Mouse (Mus musculus) myocyte (in vitro differentiated cells): ENCODE results near the gene Copg2. TPM values are rescaled to one million over a fixed set of nuclear protein-coding genes. Genes with fewer than 3 reads are reported as not detected.

Source experiments
- H3K27me3 ChIP-seq: one replicate; pipeline ENCODE4 v1.6.1; 2011; ENCODE audit not compliant: control insufficient read depth, insufficient read depth, insufficient read length
- H3K36me3 ChIP-seq: one replicate; pipeline ENCODE4 v1.6.1; 2011; ENCODE audit not compliant: control insufficient read depth, insufficient read depth
- H3K4me2 ChIP-seq: one replicate; pipeline ENCODE4 v1.6.1; 2011; ENCODE audit warnings: low read depth, control low read depth
- H3K4me3 ChIP-seq: one replicate; pipeline ENCODE4 v1.5.1; 2011; ENCODE audit warnings: mild to moderate bottlenecking, control low read depth, moderate library complexity
- H3K79me2 ChIP-seq: one replicate; pipeline ENCODE4 v1.6.1; 2011; ENCODE audit not compliant: control insufficient read depth, insufficient read depth
- H3ac ChIP-seq: one replicate; pipeline ENCODE4 v1.6.1; 2011; ENCODE audit not compliant: control insufficient read depth, insufficient read length
- CEBPB ChIP-seq: IDR thresholded peaks from 2 replicates; pipeline ENCODE4 v1.6.1; 2011; ENCODE audit warnings: mild to moderate bottlenecking, moderate library complexity; ENCODE audit not compliant: poor library complexity, insufficient read depth, severe bottlenecking
- E2F4 ChIP-seq: IDR thresholded peaks from one replicate; pipeline ENCODE4 v1.6.1; 2011; ENCODE audit warnings: mild to moderate bottlenecking, control low read depth, moderate library complexity; ENCODE audit not compliant: insufficient read depth
- MAX ChIP-seq: IDR thresholded peaks from one replicate; pipeline ENCODE4 v1.6.1; 2011; ENCODE audit warnings: low read depth, mild to moderate bottlenecking, control low read depth
- MYOD1 ChIP-seq, 3 experiments: IDR thresholded peaks; one replicate each; pipeline ENCODE4 v1.6.1; 2011; ENCODE audit warnings: control low read depth in 2 of 3, low read depth in 2 of 3, mild to moderate bottlenecking in 2 of 3, moderate library complexity in 1 of 3; ENCODE audit not compliant: insufficient read length in 2 of 3, control insufficient read depth in 1 of 3
- MYOG ChIP-seq, 3 experiments: IDR thresholded peaks; one replicate each; pipeline ENCODE4 v1.6.1; 2011; ENCODE audit warnings: control low read depth in 2 of 3, low read depth in 2 of 3, mild to moderate bottlenecking in 2 of 3; ENCODE audit not compliant: insufficient read length in 2 of 3, control insufficient read depth in 1 of 3, insufficient read depth in 1 of 3
- POLR2A ChIP-seq: IDR thresholded peaks from one replicate; pipeline ENCODE4 v1.6.1; 2011; ENCODE audit warnings: low read depth, mild to moderate bottlenecking, control low read depth, moderate library complexity; ENCODE audit not compliant: insufficient read length
- POLR2AphosphoS2 ChIP-seq: IDR thresholded peaks from one replicate; pipeline ENCODE4 v1.6.1; 2011; ENCODE audit warnings: low read depth, control low read depth; ENCODE audit not compliant: insufficient read length
- REST ChIP-seq: IDR thresholded peaks from one replicate; pipeline ENCODE4 v1.6.1; 2011; ENCODE audit warnings: mild to moderate bottlenecking, control low read depth, moderate library complexity; ENCODE audit not compliant: insufficient read depth, insufficient read length
- SRF ChIP-seq: IDR thresholded peaks from one replicate; pipeline ENCODE4 v1.6.1; 2011; ENCODE audit warnings: low read depth; ENCODE audit not compliant: control insufficient read depth, insufficient read length
- TCF12 ChIP-seq: IDR thresholded peaks from one replicate; pipeline ENCODE4 v1.6.1; 2011; ENCODE audit warnings: mild to moderate bottlenecking, control low read depth; ENCODE audit not compliant: poor library complexity, insufficient read depth, severe bottlenecking
- TCF3 ChIP-seq: IDR thresholded peaks from one replicate; pipeline ENCODE4 v1.6.1; 2011; ENCODE audit warnings: low read depth, control low read depth; ENCODE audit not compliant: insufficient read length
- USF1 ChIP-seq: IDR thresholded peaks from one replicate; pipeline ENCODE4 v1.6.1; 2011; ENCODE audit warnings: low read depth, mild to moderate bottlenecking, control low read depth, moderate library complexity
- polyA plus RNA-seq: library from polyadenylated mRNA; unstranded; fragments of >200 nt; fragmentation: generic; extraction: Trizol; gene quantifications from one replicate; pipeline ENCODE4 v1.2.1, GENCODE M21; 2012; ENCODE audit warnings: missing spikeins

The Copg2 gene
- polyA plus RNA-seq, 1 experiment = 26.6 TPM

- Histone ChIP-seq H3K36me3 (no peaks in the 10 kb centered on the region), H3K79me2 (no peaks in the 10 kb centered on the region), H3K27me3 (no peaks in the 10 kb centered on the region), H3K4me3 (no peak overlapping the region), H3ac (no peak overlapping the region), H3K4me2 (no peak overlapping the region)
- TF ChIP-seq MYOD1 (IDR thresholded peaks at IDR 0.05; ENCODE audit: control insufficient read depth in 1 of 3, insufficient read length in 2 of 3, low read depth in 2 of 3) (no peak), POLR2AphosphoS2 (no peak), TCF12 (no peak), MAX (no peak), MYOG (IDR thresholded peaks at IDR 0.05; ENCODE audit: control insufficient read depth in 1 of 3, insufficient read depth in 1 of 3, insufficient read length in 2 of 3, low read depth in 2 of 3) (no peak), CEBPB (no peak)
Observed at GRCm38 (mm10) chr6:30711365-30711763, 185.2 kb downstream of the Copg2 start.

GRCm38 (mm10) chr6:30710371-30711364, 185.9 kb downstream of the Copg2 start:
- H3K79me2 ChIP-seq = no peaks in the 10 kb centered on the region
- H3ac ChIP-seq = no peak overlapping the region
- H3K27me3 ChIP-seq = no peaks in the 10 kb centered on the region
- no peak overlapping the region for H3K4me2 ChIP-seq
- TF ChIP-seq SRF = no peak
- no peak for TF ChIP-seq CEBPB
- TF ChIP-seq POLR2A = no peak
- TF ChIP-seq MYOD1 (IDR thresholded peaks at IDR 0.05; ENCODE audit: control insufficient read depth in 1 of 3, insufficient read length in 2 of 3, low read depth in 2 of 3) = no peak
- no peak for TF ChIP-seq E2F4
- no peak for TF ChIP-seq MAX
- TF ChIP-seq TCF3 = no peak
- no peak overlapping the region for H3K4me3 ChIP-seq
- no peaks in the 10 kb centered on the region for H3K36me3 ChIP-seq

GRCm38 (mm10) chr6:30709115-30709514, 187.5 kb downstream of the Copg2 start:
- Histone ChIP-seq H3K4me3 (no peak overlapping the region), H3K27me3 (no peaks in the 10 kb centered on the region), H3ac (no peak overlapping the region), H3K36me3 (no peaks in the 10 kb centered on the region), H3K4me2 (no peak overlapping the region), H3K79me2 (no peaks in the 10 kb centered on the region)
- TF ChIP-seq CEBPB = no peak
- TF ChIP-seq MYOG (IDR thresholded peaks at IDR 0.05; ENCODE audit: control insufficient read depth in 1 of 3, insufficient read depth in 1 of 3, insufficient read length in 2 of 3, low read depth in 2 of 3) = no peak
- TF ChIP-seq SRF = no peak
- no peak for TF ChIP-seq E2F4
- no peak for TF ChIP-seq MAX
- TF ChIP-seq MYOD1 (IDR thresholded peaks at IDR 0.05; ENCODE audit: control insufficient read depth in 1 of 3, insufficient read length in 2 of 3, low read depth in 2 of 3) = no peak
- no peak for TF ChIP-seq USF1
- TF ChIP-seq POLR2AphosphoS2 = no peak
- TF ChIP-seq TCF3 = no peak
- TF ChIP-seq TCF12 = no peak
- TF ChIP-seq REST = no peak
- no peak for TF ChIP-seq POLR2A

- no peaks in the 10 kb centered on the region for H3K79me2 ChIP-seq
Observed at GRCm38 (mm10) chr6:30703977-30704602, 192.5 kb downstream of the Copg2 start.

GRCm38 (mm10) chr6:30703476-30703875, 193.1 kb downstream of the Copg2 start:
- TF ChIP-seq SRF (no peak), TCF12 (no peak), MYOD1 (IDR thresholded peaks at IDR 0.05; ENCODE audit: control insufficient read depth in 1 of 3, insufficient read length in 2 of 3, low read depth in 2 of 3) (no peak), TCF3 (no peak), MYOG (IDR thresholded peaks at IDR 0.05; ENCODE audit: control insufficient read depth in 1 of 3, insufficient read depth in 1 of 3, insufficient read length in 2 of 3, low read depth in 2 of 3) (no peak), E2F4 (no peak), REST (no peak), USF1 (no peak), POLR2AphosphoS2 (no peak), POLR2A (no peak)

More at GRCm38 (mm10) chr6:30703977-30704602, 192.5 kb downstream of the Copg2 start:
- Histone ChIP-seq H3K27me3 (no peaks in the 10 kb centered on the region), H3ac (no peak overlapping the region), H3K36me3 (no peaks in the 10 kb centered on the region), H3K4me2 (no peak overlapping the region), H3K4me3 (no peak overlapping the region)
- TF ChIP-seq TCF3 = no peak
- peak in 2 of 3 experiments; percentile 58 to 74 for TF ChIP-seq MYOD1 (IDR thresholded peaks at IDR 0.05; ENCODE audit: control insufficient read depth in 1 of 3, insufficient read length in 2 of 3, low read depth in 2 of 3)

More at GRCm38 (mm10) chr6:30703476-30703875, 193.1 kb downstream of the Copg2 start:
- Histone ChIP-seq H3K27me3 (no peaks in the 10 kb centered on the region), H3K4me2 (peak overlapping the region; percentile 1), H3K36me3 (no peaks in the 10 kb centered on the region), H3K4me3 (no peak overlapping the region), H3ac (no peak overlapping the region), H3K79me2 (no peaks in the 10 kb centered on the region)
